Mouse (Mus musculus): ENCODE measurements at regions not wholly inside any gene's neighbourhood (a gene's known extent, or its start where the extent isn't known, plus 50 kb on each side); places are given as distances from the start of the nearest gene placed in this dataset.

- TF ChIP-seq CTCF (IDR thresholded peaks at IDR 0.05; ENCODE audit: insufficient read depth, low read depth, low read length) (no peak), POLR2A (IDR thresholded peaks at IDR 0.05; ENCODE audit: insufficient read depth, low read depth, low read length) (no peak)
- H3K4me3 ChIP-seq (ENCODE audit: insufficient read depth, low read depth, low read length) = no peak overlapping the region
- no peaks in the 10 kb centered on the region for H3K4me1 ChIP-seq (ENCODE audit: control insufficient read depth, insufficient read depth, low read length)
- no peak overlapping the region for H3K27ac ChIP-seq (ENCODE audit: insufficient read depth, low read depth, low read length)
- 83% methylated on average over 4 of the region's 4 CpGs for WGBS
Observed at GRCm38 (mm10) chr8:79502062-79502461, 102.7 kb upstream of the Smad1 start.

GRCm38 (mm10) chr8:79501238-79501637, 101.9 kb upstream of the Smad1 start:
- WGBS = 80% methylated on average over 11 of the region's 11 CpGs
- no peak overlapping the region for H3K4me3 ChIP-seq (ENCODE audit: insufficient read depth, low read depth, low read length)
- H3K4me1 ChIP-seq (ENCODE audit: control insufficient read depth, insufficient read depth, low read length) = no peaks in the 10 kb centered on the region
- TF ChIP-seq CTCF (IDR thresholded peaks at IDR 0.05; ENCODE audit: insufficient read depth, low read depth, low read length) (no peak), POLR2A (IDR thresholded peaks at IDR 0.05; ENCODE audit: insufficient read depth, low read depth, low read length) (no peak)
- H3K27ac ChIP-seq (ENCODE audit: insufficient read depth, low read depth, low read length) = no peak overlapping the region

GRCm38 (mm10) chr8:79499258-79499657, 99.9 kb upstream of the Smad1 start:
- no peak overlapping the region for H3K27ac ChIP-seq (ENCODE audit: insufficient read depth, low read depth, low read length)
- H3K4me3 ChIP-seq (ENCODE audit: insufficient read depth, low read depth, low read length) = no peak overlapping the region
- TF ChIP-seq CTCF (IDR thresholded peaks at IDR 0.05; ENCODE audit: insufficient read depth, low read depth, low read length) = no peak
- no peak for TF ChIP-seq POLR2A (IDR thresholded peaks at IDR 0.05; ENCODE audit: insufficient read depth, low read depth, low read length)
- 96% methylated on average over 2 of the region's 2 CpGs for WGBS
- no peaks in the 10 kb centered on the region for H3K4me1 ChIP-seq (ENCODE audit: control insufficient read depth, insufficient read depth, low read length)

GRCm38 (mm10) chr8:79498611-79499010, 99.3 kb upstream of the Smad1 start:
- WGBS = 68% methylated on average over 2 of the region's 2 CpGs
- no peak overlapping the region for H3K4me3 ChIP-seq (ENCODE audit: insufficient read depth, low read depth, low read length)
- no peak overlapping the region for H3K27ac ChIP-seq (ENCODE audit: insufficient read depth, low read depth, low read length)
- TF ChIP-seq CTCF (IDR thresholded peaks at IDR 0.05; ENCODE audit: insufficient read depth, low read depth, low read length) = no peak
- TF ChIP-seq POLR2A (IDR thresholded peaks at IDR 0.05; ENCODE audit: insufficient read depth, low read depth, low read length) = no peak
- H3K4me1 ChIP-seq (ENCODE audit: control insufficient read depth, insufficient read depth, low read length) = no peaks in the 10 kb centered on the region

- 28% methylated on average over 10 of the region's 10 CpGs for WGBS
- H3K4me1 ChIP-seq (ENCODE audit: control insufficient read depth, insufficient read depth, low read length) = no peaks in the 10 kb centered on the region
- no peak overlapping the region for H3K27ac ChIP-seq (ENCODE audit: insufficient read depth, low read depth, low read length)
- TF ChIP-seq CTCF (IDR thresholded peaks at IDR 0.05; ENCODE audit: insufficient read depth, low read depth, low read length) (no peak), POLR2A (IDR thresholded peaks at IDR 0.05; ENCODE audit: insufficient read depth, low read depth, low read length) (no peak)
- no peak overlapping the region for H3K4me3 ChIP-seq (ENCODE audit: insufficient read depth, low read depth, low read length)
Observed at GRCm38 (mm10) chr8:79491156-79491698, 91.9 kb upstream of the Smad1 start.

- 18% methylated on average over 4 of the region's 4 CpGs for WGBS
- no peak overlapping the region for H3K4me3 ChIP-seq (ENCODE audit: insufficient read depth, low read depth, low read length)
- H3K4me1 ChIP-seq (ENCODE audit: control insufficient read depth, insufficient read depth, low read length) = no peaks in the 10 kb centered on the region
- no peak overlapping the region for H3K27ac ChIP-seq (ENCODE audit: insufficient read depth, low read depth, low read length)
- no peak for TF ChIP-seq CTCF (IDR thresholded peaks at IDR 0.05; ENCODE audit: insufficient read depth, low read depth, low read length)
Observed at GRCm38 (mm10) chr8:79490739-79491138, 91.4 kb upstream of the Smad1 start.

GRCm38 (mm10) chr8:79488861-79489260, 89.5 kb upstream of the Smad1 start:
- Histone ChIP-seq H3K27ac (ENCODE audit: insufficient read depth, low read depth, low read length) (no peak overlapping the region), H3K4me3 (ENCODE audit: insufficient read depth, low read depth, low read length) (no peak overlapping the region), H3K4me1 (ENCODE audit: control insufficient read depth, insufficient read depth, low read length) (no peaks in the 10 kb centered on the region)
- 68% methylated on average over 2 of the region's 2 CpGs for WGBS
- TF ChIP-seq CTCF (IDR thresholded peaks at IDR 0.05; ENCODE audit: insufficient read depth, low read depth, low read length) = no peak
- no peak for TF ChIP-seq POLR2A (IDR thresholded peaks at IDR 0.05; ENCODE audit: insufficient read depth, low read depth, low read length)

GRCm38 (mm10) chr8:79487597-79487996, 88.3 kb upstream of the Smad1 start:
- 92% methylated on average over 6 of the region's 6 CpGs for WGBS
- Histone ChIP-seq H3K4me3 (ENCODE audit: insufficient read depth, low read depth, low read length) (no peak overlapping the region), H3K4me1 (ENCODE audit: control insufficient read depth, insufficient read depth, low read length) (no peaks in the 10 kb centered on the region), H3K27ac (ENCODE audit: insufficient read depth, low read depth, low read length) (no peak overlapping the region)
- no peak for TF ChIP-seq POLR2A (IDR thresholded peaks at IDR 0.05; ENCODE audit: insufficient read depth, low read depth, low read length)
- TF ChIP-seq CTCF (IDR thresholded peaks at IDR 0.05; ENCODE audit: insufficient read depth, low read depth, low read length) = no peak

GRCm38 (mm10) chr8:79479326-79479725, 80.0 kb upstream of the Smad1 start:
- no peak for TF ChIP-seq CTCF (IDR thresholded peaks at IDR 0.05; ENCODE audit: insufficient read depth, low read depth, low read length)
- no peak for TF ChIP-seq POLR2A (IDR thresholded peaks at IDR 0.05; ENCODE audit: insufficient read depth, low read depth, low read length)
- H3K27ac ChIP-seq (ENCODE audit: insufficient read depth, low read depth, low read length) = no peak overlapping the region
- no peaks in the 10 kb centered on the region for H3K4me1 ChIP-seq (ENCODE audit: control insufficient read depth, insufficient read depth, low read length)
- H3K4me3 ChIP-seq (ENCODE audit: insufficient read depth, low read depth, low read length) = no peak overlapping the region
- 92% methylated on average over 8 of the region's 8 CpGs for WGBS

- no peak overlapping the region for H3K27ac ChIP-seq (ENCODE audit: insufficient read depth, low read depth, low read length)
- WGBS = 64% methylated on average over 5 of the region's 5 CpGs
- H3K4me3 ChIP-seq (ENCODE audit: insufficient read depth, low read depth, low read length) = no peak overlapping the region
- H3K4me1 ChIP-seq (ENCODE audit: control insufficient read depth, insufficient read depth, low read length) = no peaks in the 10 kb centered on the region
- TF ChIP-seq CTCF (IDR thresholded peaks at IDR 0.05; ENCODE audit: insufficient read depth, low read depth, low read length) (no peak), POLR2A (IDR thresholded peaks at IDR 0.05; ENCODE audit: insufficient read depth, low read depth, low read length) (no peak)
Observed at GRCm38 (mm10) chr8:79476012-79476411, 76.7 kb upstream of the Smad1 start.

Data from olfactory bulb, adult 2 months (tissue).